Mouse (Mus musculus) hindlimb bud, embryonic 11.5 days (tissue): Measurements from ENCODE around the gene Camk1d.

Experiments used
- DNase-seq: peaks from one replicate; pipeline ENCODE4 v3.0.0-alpha.2; 2012; ENCODE audit warnings: low read depth, low spot score; ENCODE audit errors: extremely low spot score

The Camk1d gene

GRCm38 (mm10) chr2:5668940-5669339, 45.4 kb downstream of the Camk1d start:
- no peak for DNase-seq

- no peak for DNase-seq
Observed at GRCm38 (mm10) chr2:5663499-5663898, 50.8 kb downstream of the Camk1d start.

DNA sequence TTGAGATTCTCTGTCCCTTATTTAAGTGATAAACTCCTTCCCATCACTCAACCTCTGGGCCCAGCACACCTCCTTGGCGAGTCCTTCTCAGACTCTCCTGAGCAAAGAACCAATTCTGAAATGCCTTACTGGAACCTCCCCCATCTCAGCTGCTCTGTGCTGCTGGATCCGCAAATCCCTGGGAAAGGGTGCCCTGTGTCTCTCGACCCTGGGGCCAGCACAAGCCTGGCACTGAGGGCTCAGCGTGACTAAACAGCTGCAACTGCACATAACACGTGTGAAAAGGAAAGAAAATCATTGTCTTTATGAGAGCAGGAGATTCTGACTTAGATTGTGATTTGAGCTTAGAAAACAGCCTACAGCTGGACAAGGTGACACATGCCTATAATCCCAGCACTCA, 52.4 kb downstream of the Camk1d start:
- DNase-seq = no peak

DNA sequence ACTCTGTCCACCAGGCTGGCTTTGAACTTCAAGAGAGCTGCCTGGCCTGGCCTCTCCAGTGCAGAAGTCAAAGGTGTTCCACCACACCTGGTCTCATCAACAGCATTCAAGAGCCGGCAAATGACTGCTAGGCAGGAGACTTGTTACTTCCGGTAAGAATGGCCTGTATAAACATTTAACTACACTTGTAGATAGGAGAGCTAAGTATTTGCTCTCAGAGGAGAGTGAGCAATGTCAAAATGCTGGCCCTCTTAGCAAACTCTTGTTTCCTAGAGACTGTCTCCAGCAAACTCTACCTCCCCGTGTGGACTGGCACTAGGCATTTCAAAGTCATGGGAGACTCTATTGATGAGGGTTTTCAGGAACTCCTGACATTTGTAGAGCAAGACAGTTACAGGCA, 56.3 kb downstream of the Camk1d start:
- no peak for DNase-seq

DNA sequence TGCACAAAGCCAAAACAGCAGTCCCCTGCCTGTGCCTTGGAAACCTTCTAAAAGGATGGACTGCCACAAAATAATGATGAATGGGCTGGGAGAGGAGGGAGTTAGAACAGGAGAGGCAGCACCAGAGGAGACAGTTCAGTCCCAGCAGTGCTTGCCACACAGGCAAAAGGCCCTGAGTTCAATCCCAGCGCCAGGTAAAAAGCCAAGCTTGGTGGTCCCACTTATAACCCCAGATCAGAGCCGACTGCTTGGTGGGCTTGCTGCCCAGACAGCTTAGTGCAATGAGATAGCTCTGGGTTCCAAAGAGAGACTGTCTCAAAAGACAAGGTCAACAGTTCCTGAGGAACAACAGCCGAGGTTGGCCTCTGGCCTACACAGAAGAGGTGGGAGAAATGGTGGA, 58.0 kb downstream of the Camk1d start:
- DNase-seq = no peak

DNA sequence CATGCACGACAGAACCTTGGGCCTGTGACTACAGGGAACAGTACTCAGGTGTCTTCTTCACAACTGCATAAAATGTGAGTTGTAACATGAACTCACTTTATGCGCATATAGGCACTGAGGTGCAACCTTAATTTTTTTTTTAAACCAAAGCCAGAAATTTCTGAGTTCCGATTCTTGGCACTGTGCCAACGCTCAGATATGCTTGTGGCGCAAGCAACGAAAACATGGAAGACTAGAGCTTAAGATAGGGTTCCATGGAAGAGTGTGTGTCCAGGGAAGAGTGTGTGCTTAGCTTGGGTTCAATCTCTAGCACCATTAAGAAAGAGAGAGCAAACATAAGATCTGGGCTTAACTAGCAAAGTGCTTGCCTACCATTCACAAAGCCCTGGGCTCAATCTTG, 62.2 kb downstream of the Camk1d start:
- DNase-seq = no peak

DNA sequence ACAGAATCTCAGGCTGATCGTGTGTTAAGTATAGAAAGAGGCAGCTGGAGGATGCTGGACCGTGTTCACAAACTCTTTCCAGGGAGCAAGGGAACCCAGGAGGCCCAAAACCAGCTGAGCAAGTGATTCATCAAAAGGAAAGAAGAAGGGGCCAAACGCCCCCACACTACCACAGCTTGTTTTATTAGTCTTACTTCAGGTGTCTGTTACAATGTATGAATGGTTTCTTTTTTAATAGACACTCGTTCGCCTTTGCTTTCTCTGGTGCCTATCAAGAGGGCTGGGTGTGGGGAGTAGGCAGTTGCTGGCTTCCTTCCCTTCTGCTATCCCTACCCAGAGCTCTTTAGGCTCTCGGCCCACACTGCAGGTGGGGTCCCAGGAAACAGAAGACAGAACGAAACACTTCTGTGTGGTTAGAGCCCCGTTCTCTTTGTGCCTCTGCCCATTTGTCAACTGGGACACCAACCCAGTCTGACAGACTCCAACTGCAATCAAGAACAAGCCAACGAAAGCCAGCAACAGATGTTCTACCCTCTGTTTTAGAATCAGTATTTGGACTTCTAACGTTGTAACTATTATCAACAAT, 62.9 kb downstream of the Camk1d start:
- DNase-seq = no peak

GRCm38 (mm10) chr2:5649226-5649625, 65.1 kb downstream of the Camk1d start:
- DNase-seq = no peak

GRCm38 (mm10) chr2:5648764-5649163, 65.6 kb downstream of the Camk1d start:
- no peak for DNase-seq

GRCm38 (mm10) chr2:5646322-5646721, 68.0 kb downstream of the Camk1d start:
- DNase-seq = no peak

DNA sequence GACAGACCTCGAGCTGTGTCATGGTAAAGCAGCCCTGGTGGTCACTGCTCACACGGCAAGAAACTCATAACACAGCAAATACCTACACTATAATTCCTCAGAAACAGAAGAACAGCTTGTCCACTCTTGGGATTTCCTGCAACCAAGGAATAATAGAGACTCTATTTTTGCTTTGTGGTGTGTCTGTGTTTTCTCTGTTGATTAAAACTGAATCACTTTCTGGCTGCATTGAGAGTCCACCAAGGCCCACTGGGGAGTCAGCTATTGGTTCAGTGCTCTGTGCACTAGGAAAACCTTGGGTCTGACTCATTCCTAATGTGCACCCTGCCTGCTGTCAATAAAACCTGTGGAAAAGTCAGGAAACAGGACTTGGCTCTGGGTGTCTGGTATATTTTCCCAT, 68.7 kb downstream of the Camk1d start:
- DNase-seq = no peak

GRCm38 (mm10) chr2:5643937-5644336, 70.4 kb downstream of the Camk1d start:
- no peak for DNase-seq

- no peak for DNase-seq
Observed at GRCm38 (mm10) chr2:5643226-5643625, 71.1 kb downstream of the Camk1d start.

DNA sequence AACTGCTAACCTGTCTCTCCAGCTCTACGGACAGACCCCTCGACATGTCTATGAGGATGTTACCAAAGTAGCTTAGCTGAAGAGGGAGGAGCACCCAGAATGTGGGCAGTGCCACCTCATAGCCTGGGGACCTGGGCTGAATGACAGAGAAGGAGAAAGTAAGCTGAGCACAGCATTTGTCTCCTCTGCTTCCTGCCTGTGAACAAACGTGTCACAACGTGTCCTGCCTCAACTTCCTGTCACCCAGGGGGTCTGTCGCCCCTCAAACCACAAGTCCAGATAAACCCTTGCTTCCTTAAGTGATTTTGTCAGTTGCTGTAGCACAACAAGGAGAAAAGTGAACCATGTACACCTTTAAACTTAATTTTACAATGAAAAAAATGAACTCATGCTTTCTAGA, 71.7 kb downstream of the Camk1d start:
- no peak for DNase-seq

GRCm38 (mm10) chr2:5641678-5642077, 72.6 kb downstream of the Camk1d start:
- DNase-seq = no peak

DNA sequence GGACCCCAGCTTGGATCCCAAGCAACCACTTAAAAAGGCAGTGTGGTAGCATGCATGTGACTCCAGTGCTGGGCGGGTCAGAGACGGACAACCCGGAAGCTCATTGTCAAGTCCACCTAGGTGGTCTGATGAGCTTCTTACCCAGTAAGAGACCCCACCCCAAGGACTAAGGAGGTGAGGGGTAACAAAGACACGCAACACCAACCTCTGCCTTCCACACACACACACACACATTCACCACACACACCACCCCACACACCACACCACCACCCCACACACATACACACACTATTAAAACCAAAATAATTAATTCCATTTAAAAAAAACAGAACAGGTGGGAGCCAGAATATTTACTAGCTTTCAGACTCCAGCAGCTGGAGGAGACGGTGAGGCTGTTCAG, 73.7 kb downstream of the Camk1d start:
- DNase-seq = no peak

- no peak for DNase-seq
Observed at GRCm38 (mm10) chr2:5636801-5637742, 77.2 kb downstream of the Camk1d start.

DNA sequence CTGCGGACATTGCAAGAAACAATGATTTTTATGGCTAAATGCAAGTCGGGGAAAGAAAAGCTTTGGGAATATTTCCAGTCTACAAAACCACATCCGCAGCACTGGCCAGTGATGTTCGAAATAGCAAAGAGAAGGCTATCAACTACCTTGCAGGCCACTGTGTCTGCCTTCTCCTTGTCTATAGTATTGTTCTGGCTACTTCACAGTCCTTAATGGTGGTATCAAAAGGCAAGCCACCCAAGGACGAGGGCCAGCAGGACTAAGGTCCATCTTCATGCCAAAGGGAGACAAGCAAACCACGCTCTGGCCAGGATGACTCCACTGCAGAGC, 82.0 kb downstream of the Camk1d start:
- DNase-seq = no peak

GRCm38 (mm10) chr2:5631676-5632354, 82.5 kb downstream of the Camk1d start:
- DNase-seq = no peak

DNA sequence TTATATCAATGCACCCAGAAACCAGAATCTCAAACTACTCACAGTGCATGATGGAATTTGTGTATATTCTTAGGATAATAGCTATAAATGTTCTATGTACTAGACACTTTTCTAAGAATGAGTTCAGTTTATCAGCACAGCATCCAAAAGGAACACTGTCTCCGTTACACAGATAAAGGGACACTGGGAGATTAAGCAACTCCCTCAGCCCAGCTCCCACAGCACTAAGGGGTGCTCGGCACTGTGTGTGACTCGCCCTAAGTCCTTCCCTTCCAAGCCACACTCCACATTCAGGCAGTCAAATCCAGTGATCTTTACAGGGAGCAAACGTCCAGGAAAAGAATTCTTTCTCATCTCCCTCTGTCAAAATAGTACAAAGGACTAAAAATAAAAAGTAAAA, 83.6 kb downstream of the Camk1d start:
- DNase-seq = no peak

DNA sequence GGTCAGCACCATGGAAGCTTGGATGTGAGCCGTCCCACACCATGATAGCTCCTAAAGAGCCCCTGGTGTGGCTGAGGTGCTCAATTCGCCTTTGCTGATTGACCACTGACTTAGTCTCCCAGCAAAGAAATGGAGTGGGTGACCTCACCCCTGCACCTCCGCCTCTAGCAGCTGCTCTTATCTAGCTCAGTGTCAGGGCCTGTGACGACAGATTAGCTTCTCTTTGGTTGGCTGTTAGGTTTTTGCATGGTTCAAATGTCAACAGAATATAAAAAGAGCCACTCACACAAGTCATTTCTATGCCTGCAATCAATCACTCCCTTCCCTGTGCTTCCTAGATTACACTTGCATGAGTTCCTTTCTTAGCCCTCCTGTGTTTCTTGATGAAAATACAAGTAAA, 89.9 kb downstream of the Camk1d start:
- DNase-seq = no peak

DNA sequence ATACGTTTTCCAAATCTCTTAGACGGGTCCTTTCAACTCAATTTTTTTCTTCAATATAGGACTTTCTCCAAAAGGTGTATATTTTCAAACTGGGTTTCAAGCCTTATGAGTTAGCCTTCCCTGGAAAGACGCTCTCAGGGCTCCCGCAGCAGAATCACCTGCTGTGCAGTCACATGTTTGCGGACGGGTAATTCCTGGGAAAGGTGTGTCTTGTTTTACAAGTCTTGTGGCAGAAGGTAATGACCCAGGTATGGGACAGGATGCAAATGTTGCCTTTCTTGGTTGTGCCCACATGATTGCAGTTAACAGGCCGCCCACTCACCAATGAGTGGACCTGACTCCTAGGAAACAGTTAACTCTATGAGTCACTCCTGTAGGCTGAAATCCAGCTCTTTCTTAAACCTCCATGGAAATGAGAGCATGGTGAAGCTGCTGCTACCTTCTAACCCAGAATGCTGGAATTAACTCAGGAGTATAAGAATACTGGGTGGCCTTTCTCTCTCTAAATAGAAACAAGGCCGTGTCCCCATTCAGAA, 95.9 kb downstream of the Camk1d start:
- no peak for DNase-seq
